Mouse (Mus musculus) hindbrain, embryonic 13.5 days (tissue): Measurements from ENCODE around the gene Cabcoco1. TPM values are rescaled to one million over a fixed set of nuclear protein-coding genes. Genes with fewer than 3 reads are reported as not detected.

Experiments
- ATAC-seq: fragments of 200-750 bp; cut with Nextera tagmentation; 2 replicates; pipeline ENCODE4 v1.8.0; 2017; ENCODE audit warnings: moderate TSS enrichment; ENCODE audit not compliant: low FRiP score
- H3K27ac ChIP-seq: fragments of 300-500 bp; sonication (generic); 2 replicates; pipeline ENCODE4 v1.5.1; 2015; ENCODE audit warnings: inconsistent platforms, mild to moderate bottlenecking, moderate library complexity
- H3K27me3 ChIP-seq: fragments of 300-500 bp; sonication (generic); 2 replicates; pipeline ENCODE4 v1.6.1; 2015; ENCODE audit warnings: mild to moderate bottlenecking, inconsistent platforms
- H3K36me3 ChIP-seq: fragments of 300-500 bp; sonication (generic); 2 replicates; pipeline ENCODE4 v1.6.1; 2015; ENCODE audit warnings: mild to moderate bottlenecking, inconsistent platforms
- H3K4me1 ChIP-seq: fragments of 300-500 bp; sonication (generic); replicated peaks from 2 replicates; pipeline ENCODE4 v1.6.1; 2015; ENCODE audit warnings: inconsistent platforms
- H3K4me2 ChIP-seq: fragments of 300-500 bp; sonication (generic); 2 replicates; pipeline ENCODE4 v1.6.1; 2015; ENCODE audit warnings: inconsistent platforms, mild to moderate bottlenecking, moderate library complexity
- H3K4me3 ChIP-seq: fragments of 300-500 bp; sonication (generic); 2 replicates; pipeline ENCODE4 v1.5.1; 2015; ENCODE audit warnings: mild to moderate bottlenecking, inconsistent platforms
- H3K9ac ChIP-seq: fragments of 300-500 bp; sonication (generic); 2 replicates; pipeline ENCODE4 v1.6.1; 2015; ENCODE audit warnings: mild to moderate bottlenecking, inconsistent platforms
- H3K9me3 ChIP-seq: fragments of 300-500 bp; sonication (generic); 2 replicates; pipeline ENCODE4 v1.6.1; 2016; ENCODE audit warnings: inconsistent platforms
- WGBS: fragments of 180-500 bp; shearing (Covaris S2); methylation state at CpG from one replicate; pipeline ENCODE4 v1.1.7; 2015; 5-methylcytosine and 5-hydroxymethylcytosine counted together
- polyA plus RNA-seq: library from polyadenylated mRNA; unstranded; fragments of >200 nt; fragmentation: Nextera tagmentation; extraction: Ambion mirVana; gene quantifications from 2 replicates; pipeline ENCODE4 v1.2.1, GENCODE M21; 2015

Cabcoco1 gene
- polyA plus RNA-seq, 1 experiment from 2014 or later, result 1.6 TPM

- H3K36me3 ChIP-seq, result no peaks in the 10 kb centered on the region
- no peaks in the 10 kb centered on the region for H3K27me3 ChIP-seq
- no peak overlapping the region for H3K4me3 ChIP-seq
- H3K27ac ChIP-seq, result no peak overlapping the region
- no peak overlapping the region for H3K9ac ChIP-seq
- no peaks in the 10 kb centered on the region for H3K9me3 ChIP-seq
- H3K4me1 ChIP-seq, result no peaks in the 10 kb centered on the region
- no peak overlapping the region for H3K4me2 ChIP-seq
- WGBS, result 79% methylated on average over 6 of the region's 6 CpGs
- no peak for ATAC-seq
Measured at GRCm38 (mm10) chr10:68501067-68501466, 40.6 kb downstream of the Cabcoco1 start.

DNA sequence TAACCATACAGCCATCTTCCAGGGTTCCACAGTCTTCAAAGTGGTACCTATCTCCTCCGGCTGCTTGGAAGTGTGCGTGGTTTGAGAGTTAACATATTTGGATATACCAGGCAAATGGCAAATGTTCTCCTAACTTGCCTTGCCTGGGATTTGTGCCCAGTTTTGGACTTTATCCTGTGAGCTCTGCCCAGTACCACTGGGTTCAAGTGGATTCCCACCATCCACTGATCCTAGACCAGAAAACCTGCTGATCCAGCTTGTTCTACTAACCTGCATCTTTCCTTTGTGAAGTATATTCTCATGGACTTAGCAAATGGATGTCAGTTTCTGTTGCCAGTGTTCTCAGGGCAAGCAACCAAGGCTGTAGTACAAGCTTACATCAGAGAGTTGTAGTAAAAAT is 46.5 kb downstream of the Cabcoco1 start:
- no peak overlapping the region for H3K27ac ChIP-seq
- no peaks in the 10 kb centered on the region for H3K27me3 ChIP-seq
- no peaks in the 10 kb centered on the region for H3K9me3 ChIP-seq
- no peaks in the 10 kb centered on the region for H3K36me3 ChIP-seq
- 99% methylated on average over 2 of the region's 2 CpGs for WGBS
- no peaks in the 10 kb centered on the region for H3K4me1 ChIP-seq
- no peak overlapping the region for H3K4me3 ChIP-seq
- ATAC-seq, result no peak
- no peak overlapping the region for H3K9ac ChIP-seq
- no peak overlapping the region for H3K4me2 ChIP-seq

DNA sequence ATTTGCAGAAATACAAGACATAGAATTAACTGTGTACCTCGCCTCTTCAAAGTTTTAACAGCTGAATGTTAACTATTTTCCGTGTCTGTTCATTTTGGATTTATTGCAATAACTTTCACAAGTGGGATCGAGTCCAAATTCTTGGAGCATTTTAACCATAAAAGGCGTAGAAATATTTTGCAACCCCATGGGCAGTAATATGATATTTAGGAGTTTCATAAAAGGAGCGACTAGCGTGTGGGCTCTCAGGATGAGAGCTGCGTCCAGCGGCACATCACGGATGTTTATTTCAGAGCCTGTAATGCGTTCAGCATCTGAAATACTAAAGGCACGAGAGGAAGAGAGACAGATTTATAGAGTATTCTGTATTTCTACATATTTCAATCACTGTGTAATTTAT is 50.1 kb downstream of the Cabcoco1 start:
- Histone ChIP-seq H3K4me1 (no peaks in the 10 kb centered on the region), H3K27ac (no peak overlapping the region), H3K9ac (no peak overlapping the region), H3K4me2 (no peak overlapping the region), H3K27me3 (no peaks in the 10 kb centered on the region), H3K9me3 (no peaks in the 10 kb centered on the region), H3K36me3 (no peaks in the 10 kb centered on the region), H3K4me3 (no peak overlapping the region)
- ATAC-seq, result no peak
- WGBS, result 88% methylated on average over 11 of the region's 11 CpGs

GRCm38 (mm10) chr10:68490781-68491180 is 50.9 kb downstream of the Cabcoco1 start:
- Histone ChIP-seq H3K9ac (no peak overlapping the region), H3K27ac (no peak overlapping the region), H3K4me2 (no peak overlapping the region), H3K4me3 (no peak overlapping the region), H3K9me3 (no peaks in the 10 kb centered on the region), H3K4me1 (no peaks in the 10 kb centered on the region), H3K36me3 (no peaks in the 10 kb centered on the region), H3K27me3 (no peaks in the 10 kb centered on the region)
- no peak for ATAC-seq
- WGBS, result 64% methylated on average over 6 of the region's 6 CpGs

GRCm38 (mm10) chr10:68472799-68473198 is 68.9 kb downstream of the Cabcoco1 start:
- Histone ChIP-seq H3K4me1 (0 out of 2 replicates have a peak, but pooled peaks cover 2% of the 10 kb centered on the region), H3K9ac (no peak overlapping the region), H3K27me3 (no peaks in the 10 kb centered on the region), H3K4me2 (no peak overlapping the region), H3K36me3 (no peaks in the 10 kb centered on the region), H3K9me3 (no peaks in the 10 kb centered on the region), H3K27ac (no peak overlapping the region), H3K4me3 (no peak overlapping the region)
- no peak for ATAC-seq
- 90% methylated on average over 8 of the region's 8 CpGs for WGBS

- Histone ChIP-seq H3K36me3 (no peaks in the 10 kb centered on the region), H3K4me2 (no peak overlapping the region), H3K4me3 (no peak overlapping the region), H3K27me3 (no peaks in the 10 kb centered on the region), H3K9ac (no peak overlapping the region), H3K4me1 (0 out of 2 replicates have a peak, but pooled peaks cover 2% of the 10 kb centered on the region), H3K27ac (no peak overlapping the region), H3K9me3 (no peaks in the 10 kb centered on the region)
- no peak for ATAC-seq
- 83% methylated on average over 4 of the region's 4 CpGs for WGBS
Measured at GRCm38 (mm10) chr10:68465737-68466327, 75.9 kb downstream of the Cabcoco1 start.

DNA sequence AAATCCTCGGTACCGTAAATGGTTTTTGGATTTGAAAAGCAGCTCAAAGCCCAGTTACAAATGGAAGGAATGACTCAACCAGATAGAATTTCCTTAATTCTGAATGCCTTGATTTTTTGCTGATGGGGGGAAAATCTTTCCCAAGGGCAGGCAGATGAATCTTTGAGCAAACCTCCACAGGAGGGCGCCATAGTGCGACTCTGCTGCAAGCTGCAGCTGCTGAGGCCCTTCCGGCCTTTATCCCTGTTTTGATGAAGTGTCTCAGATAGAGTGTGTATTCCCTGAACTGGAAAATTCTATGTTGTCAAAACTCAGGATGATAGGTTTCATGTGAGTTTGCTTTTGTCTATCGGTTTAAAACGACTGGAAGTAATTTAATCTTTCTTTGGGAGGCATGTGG is 76.8 kb downstream of the Cabcoco1 start:
- H3K27ac ChIP-seq, result no peak overlapping the region
- H3K9me3 ChIP-seq, result no peaks in the 10 kb centered on the region
- H3K4me3 ChIP-seq, result no peak overlapping the region
- no peaks in the 10 kb centered on the region for H3K27me3 ChIP-seq
- WGBS, result 33% methylated on average over 7 of the region's 7 CpGs
- no peaks in the 10 kb centered on the region for H3K36me3 ChIP-seq
- H3K4me2 ChIP-seq, result no peak overlapping the region
- no peak for ATAC-seq
- H3K9ac ChIP-seq, result no peak overlapping the region
- no peaks in the 10 kb centered on the region for H3K4me1 ChIP-seq

DNA sequence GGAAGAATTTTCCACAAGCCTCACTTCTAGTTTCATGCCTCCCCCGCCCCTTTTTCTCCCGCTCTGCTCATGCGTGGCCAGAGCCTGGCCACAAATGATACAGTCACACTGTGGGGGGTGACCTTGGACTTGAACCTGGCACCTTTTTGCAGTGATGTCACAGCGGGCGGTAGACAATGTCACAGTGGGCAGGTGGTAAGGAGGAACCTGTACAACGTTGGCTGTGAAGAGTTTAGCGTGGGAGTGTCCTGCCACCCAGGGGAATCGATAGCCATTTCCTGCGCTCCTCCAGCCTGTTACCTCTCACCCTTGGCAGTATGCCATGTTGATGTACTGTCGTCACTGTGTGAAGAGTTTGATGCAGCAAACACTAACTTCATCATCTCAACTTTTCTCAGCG is 81.9 kb downstream of the Cabcoco1 start:
- Histone ChIP-seq H3K4me1 (no peaks in the 10 kb centered on the region), H3K9me3 (no peaks in the 10 kb centered on the region), H3K27ac (no peak overlapping the region), H3K36me3 (no peaks in the 10 kb centered on the region), H3K4me3 (no peak overlapping the region), H3K4me2 (no peak overlapping the region), H3K27me3 (no peaks in the 10 kb centered on the region), H3K9ac (no peak overlapping the region)
- no peak for ATAC-seq
- WGBS, result 79% methylated on average over 11 of the region's 11 CpGs

GRCm38 (mm10) chr10:68457019-68457418 is 84.7 kb downstream of the Cabcoco1 start:
- no peak overlapping the region for H3K9ac ChIP-seq
- ATAC-seq, result no peak
- no peak overlapping the region for H3K27ac ChIP-seq
- H3K4me3 ChIP-seq, result no peak overlapping the region
- no peak overlapping the region for H3K4me2 ChIP-seq
- H3K36me3 ChIP-seq, result no peaks in the 10 kb centered on the region
- H3K9me3 ChIP-seq, result no peaks in the 10 kb centered on the region
- 95% methylated on average over 7 of the region's 7 CpGs for WGBS
- H3K4me1 ChIP-seq, result no peaks in the 10 kb centered on the region
- no peaks in the 10 kb centered on the region for H3K27me3 ChIP-seq

DNA sequence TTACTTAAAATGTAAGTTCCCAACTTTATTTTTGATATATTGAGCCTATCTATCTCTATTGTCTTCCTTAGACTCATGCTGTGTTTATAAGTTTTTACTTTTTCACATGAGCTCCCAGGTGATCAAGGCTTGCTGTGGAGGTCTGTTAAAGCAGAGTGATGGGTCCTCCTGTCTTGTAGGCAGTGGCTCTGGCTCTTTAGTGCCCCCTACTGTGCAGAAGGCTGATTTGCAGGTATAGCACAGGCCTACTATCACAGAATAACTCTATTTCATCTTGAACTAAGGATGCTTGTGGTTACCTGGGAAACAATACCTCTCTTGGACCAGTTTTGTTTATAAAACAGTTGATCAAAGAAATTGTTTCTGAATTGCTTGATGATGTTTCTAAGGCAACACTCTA is 87.2 kb downstream of the Cabcoco1 start:
- no peaks in the 10 kb centered on the region for H3K4me1 ChIP-seq
- H3K4me2 ChIP-seq, result no peak overlapping the region
- no peak for ATAC-seq
- H3K27me3 ChIP-seq, result no peaks in the 10 kb centered on the region
- no peak overlapping the region for H3K4me3 ChIP-seq
- H3K9me3 ChIP-seq, result no peaks in the 10 kb centered on the region
- no peaks in the 10 kb centered on the region for H3K36me3 ChIP-seq
- no peak overlapping the region for H3K27ac ChIP-seq
- H3K9ac ChIP-seq, result no peak overlapping the region

DNA sequence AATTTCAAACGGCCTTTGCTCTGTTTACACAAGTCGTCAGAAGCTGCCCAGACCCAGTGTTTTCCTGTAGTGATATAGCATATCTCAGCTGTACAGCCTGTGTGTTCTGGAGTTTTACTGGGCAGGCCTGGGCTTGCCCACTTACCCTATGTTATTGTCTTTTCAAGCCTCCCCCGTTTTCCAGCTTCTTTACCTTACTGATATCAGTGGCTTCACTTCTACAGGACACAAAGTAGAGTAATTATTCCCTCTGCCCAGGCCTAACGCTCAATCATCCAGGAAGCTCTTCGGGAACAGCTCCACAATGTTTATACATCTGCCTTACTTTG is 94.9 kb downstream of the Cabcoco1 start:
- H3K4me1 ChIP-seq, result peaks cover 7% of the 10 kb centered on the region; the same call in 1 of the 2 replicates
- WGBS, result 69% methylated on average over 5 of the region's 5 CpGs
- no peak overlapping the region for H3K27ac ChIP-seq
- H3K4me3 ChIP-seq, result no peak overlapping the region
- H3K9ac ChIP-seq, result no peak overlapping the region
- no peaks in the 10 kb centered on the region for H3K27me3 ChIP-seq
- no peak for ATAC-seq
- no peaks in the 10 kb centered on the region for H3K36me3 ChIP-seq
- H3K4me2 ChIP-seq, result no peak overlapping the region
- H3K9me3 ChIP-seq, result no peaks in the 10 kb centered on the region

DNA sequence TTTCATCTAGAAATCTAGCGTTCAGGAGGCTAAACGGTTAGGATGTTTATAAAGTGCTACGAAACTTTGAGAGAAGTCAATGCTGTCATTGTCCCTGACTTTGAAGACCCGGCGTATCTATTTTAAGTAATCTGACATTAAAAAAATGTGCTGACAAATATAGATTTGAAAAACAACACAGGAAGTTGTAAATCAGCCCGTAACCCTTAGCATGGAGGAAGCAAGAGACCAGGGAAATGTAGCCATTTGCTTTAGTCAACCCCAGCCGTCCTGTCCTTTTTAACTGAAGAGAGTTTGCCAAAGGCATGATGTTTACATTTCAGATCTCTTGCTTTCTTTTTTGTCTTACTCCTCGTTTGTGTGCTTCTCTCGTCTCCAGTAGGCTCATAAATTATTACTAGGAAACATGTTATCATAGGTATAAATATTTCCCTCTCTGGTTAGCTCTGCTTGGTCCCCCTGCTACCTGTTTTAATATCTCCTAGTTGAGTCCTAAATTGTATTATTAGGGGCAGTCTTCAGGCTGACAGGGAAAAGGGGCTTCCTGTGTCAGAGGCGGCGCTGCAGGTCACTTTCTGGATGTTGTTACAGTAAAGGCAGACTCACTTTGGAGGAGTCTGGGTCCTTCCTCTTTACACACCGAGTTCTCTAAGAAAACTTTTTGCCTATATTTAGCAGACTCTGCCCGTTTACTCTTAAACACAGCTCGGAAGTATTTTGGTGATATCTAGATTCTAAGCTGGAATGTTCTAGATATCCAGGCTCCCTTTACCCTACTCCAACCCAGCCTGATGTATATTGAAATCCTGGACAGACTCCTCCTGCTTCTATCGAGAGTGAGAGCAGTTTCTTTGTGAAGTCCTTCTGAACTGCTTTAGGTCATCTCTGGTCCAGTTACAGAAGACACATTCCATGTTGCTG is 95.6 kb downstream of the Cabcoco1 start:
- no peak overlapping the region for H3K4me3 ChIP-seq
- 64% methylated on average over 15 of the region's 15 CpGs for WGBS
- no peak for ATAC-seq

More for the DNA sequence above, 95.6 kb downstream of the Cabcoco1 start:
- no peak overlapping the region for H3K27ac ChIP-seq
- no peak overlapping the region for H3K9ac ChIP-seq
- no peaks in the 10 kb centered on the region for H3K27me3 ChIP-seq
- H3K36me3 ChIP-seq, result no peaks in the 10 kb centered on the region
- H3K9me3 ChIP-seq, result no peaks in the 10 kb centered on the region
- no peak overlapping the region for H3K4me2 ChIP-seq
- H3K4me1 ChIP-seq, result peaks cover 7% of the 10 kb centered on the region; the same call in 1 of the 2 replicates
